Mouse (Mus musculus) adrenal gland, adult 8-10 months (tissue): ENCODE measurements at regions not wholly inside any gene's neighbourhood (a gene's known extent, or its start where the extent isn't known, plus 50 kb on each side); places are given as distances from the start of the nearest gene placed in this dataset.

Source experiments
- DNase-seq: peaks from one replicate; pipeline ENCODE4 v3.0.0; 2022

DNA sequence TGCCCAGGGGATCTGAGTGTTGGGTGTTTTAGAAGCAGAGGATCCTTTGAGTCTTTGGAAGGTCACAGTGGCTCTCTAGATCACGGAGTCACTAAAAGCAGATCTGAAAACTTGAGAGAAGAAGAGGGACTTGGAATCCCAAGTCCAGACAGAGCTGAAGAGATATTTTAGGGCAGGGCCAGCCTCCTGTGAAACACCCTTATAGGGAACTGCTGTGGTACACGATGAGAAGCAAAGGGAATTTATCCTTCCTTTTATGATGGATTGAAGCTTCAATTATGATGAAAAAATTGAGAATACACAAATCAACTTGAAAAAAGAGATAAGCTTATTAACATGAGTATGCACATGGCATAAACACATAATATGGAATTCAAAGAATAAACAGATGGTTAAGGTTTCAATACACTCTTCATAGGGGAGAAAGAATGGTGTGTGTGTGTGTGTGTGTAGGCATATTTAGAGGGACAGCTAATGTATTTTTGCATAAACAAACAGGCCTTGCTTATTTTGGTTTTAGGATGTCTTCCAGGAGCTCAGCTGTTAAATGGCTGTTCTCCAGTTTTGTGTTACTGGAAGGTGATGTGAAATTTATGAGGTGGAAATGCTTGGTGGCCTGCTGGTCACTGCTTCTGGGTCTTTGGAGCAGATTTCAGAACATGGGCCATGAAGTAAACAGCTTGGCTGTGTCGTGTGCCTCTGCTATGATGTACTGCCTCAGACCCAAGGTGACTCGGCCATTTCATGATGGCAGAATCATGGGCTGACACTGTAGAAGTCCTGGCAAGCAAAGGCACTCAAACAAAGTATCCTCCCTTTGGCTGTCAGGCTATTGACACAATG lies 190.1 kb downstream of the Phlda1 start:
- DNase-seq, result no peak

DNA sequence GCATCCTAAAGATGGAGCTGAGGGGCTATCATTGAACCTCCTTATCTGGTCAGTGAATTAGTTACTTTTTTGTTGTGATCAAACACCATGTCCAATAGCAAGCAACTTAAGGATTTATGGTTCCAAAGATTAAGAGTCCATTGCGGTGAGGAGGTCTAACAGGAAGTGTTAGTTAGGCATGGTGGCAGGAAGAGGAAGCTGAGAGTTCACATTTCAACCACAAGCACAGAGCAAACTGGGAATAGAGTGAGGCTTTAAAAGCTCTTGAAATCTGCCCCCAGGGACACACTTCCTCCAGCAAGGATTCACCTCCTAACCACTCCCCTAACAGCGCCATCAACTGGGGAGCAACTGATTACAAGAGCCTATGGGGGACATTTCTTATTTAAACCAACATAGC lies 190.9 kb downstream of the Phlda1 start:
- no peak for DNase-seq

- no peak for DNase-seq
Observed at GRCm38 (mm10) chr10:111699557-111700508, 193.7 kb downstream of the Phlda1 start.

DNA sequence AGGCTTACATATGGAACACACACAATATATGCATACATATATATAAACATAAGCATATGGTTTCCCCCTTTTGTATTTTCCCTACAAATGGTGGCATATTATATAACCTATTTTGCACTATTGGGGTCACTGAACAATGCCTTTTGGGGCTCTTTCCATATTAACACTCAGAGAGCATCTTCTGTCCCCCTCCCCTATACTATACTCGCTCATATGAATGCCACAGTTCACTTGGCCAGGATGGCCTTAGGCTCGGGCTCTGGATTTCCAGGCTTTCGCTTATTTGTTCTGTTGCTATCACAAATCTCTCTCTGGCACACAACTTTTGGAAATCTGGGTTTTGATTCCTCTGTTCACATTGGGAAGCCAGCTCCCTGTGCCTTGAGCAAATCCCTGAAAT lies 194.5 kb downstream of the Phlda1 start:
- DNase-seq, result no peak

DNA sequence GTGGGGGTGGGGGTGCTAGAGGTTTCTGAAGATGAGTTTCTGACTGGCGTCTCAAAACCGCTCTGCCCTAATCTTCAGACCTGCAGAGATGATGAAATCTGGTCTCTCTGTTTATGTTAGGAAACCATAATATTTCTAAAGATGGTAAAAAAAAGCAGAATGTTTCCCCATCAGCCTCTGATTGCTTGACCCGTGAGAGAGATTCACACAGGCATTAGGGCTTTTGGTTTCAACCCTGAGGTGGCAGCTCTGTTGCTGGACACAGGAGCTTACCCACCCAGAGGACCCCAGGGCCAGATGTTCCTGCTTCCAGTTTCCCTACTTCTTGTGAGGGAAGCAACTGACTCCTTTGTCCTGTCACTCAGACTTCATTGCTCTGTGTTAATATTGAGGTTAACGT lies 195.1 kb downstream of the Phlda1 start:
- no peak for DNase-seq

- DNase-seq, result no peak
Observed at GRCm38 (mm10) chr10:111702435-111702834, 196.3 kb downstream of the Phlda1 start.

- no peak for DNase-seq
Observed at GRCm38 (mm10) chr10:111703447-111703846, 197.4 kb downstream of the Phlda1 start.

DNA sequence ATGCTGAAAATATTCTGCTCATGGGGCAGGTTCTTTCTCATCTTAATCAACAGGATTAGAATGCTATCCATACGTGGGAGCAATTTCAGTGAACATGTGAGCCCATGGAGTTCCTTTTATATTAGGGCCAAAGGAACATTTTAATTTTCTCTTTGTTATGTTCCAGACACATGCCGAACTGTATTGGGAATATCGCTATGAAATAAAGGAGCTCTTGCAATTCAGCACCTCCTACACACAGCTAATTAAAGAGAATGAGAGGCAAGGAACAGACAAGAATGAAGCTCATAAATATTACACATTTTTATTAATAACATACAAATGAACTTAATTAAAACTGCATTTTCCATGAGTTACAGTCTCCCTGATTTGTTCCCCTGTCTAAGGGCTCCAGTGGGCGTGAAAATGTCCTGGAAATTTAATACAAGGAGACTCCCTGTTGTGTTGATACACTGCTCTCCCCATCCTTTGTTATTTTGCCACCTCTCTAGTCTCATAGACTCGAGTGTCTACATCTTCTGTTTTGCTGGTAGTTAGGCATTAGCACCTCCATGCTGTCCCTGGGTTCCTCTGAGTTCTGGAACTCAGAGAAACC lies 205.5 kb downstream of the Phlda1 start:
- DNase-seq, result no peak

GRCm38 (mm10) chr10:111712991-111713390 lies 206.9 kb downstream of the Phlda1 start:
- no peak for DNase-seq

DNA sequence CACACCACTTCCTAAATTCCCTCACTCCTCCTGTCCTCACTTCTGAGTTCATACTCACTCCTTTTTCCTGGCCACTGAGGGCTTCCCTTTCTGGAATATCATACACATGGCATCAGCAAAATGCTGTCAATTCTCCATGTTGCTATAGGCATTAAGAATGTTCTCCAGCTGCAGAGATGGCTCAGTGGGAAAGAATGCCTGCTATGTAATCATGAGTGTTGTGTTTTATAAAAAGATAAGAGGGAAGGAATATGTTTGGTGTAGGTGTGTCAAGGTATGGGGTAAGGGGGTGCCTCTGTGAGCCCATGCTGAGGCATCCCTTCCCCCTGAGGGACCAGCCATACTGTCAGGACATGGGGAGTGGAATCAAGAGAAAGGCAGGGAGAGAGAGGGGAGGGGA lies 207.6 kb downstream of the Phlda1 start:
- DNase-seq, result no peak

DNA sequence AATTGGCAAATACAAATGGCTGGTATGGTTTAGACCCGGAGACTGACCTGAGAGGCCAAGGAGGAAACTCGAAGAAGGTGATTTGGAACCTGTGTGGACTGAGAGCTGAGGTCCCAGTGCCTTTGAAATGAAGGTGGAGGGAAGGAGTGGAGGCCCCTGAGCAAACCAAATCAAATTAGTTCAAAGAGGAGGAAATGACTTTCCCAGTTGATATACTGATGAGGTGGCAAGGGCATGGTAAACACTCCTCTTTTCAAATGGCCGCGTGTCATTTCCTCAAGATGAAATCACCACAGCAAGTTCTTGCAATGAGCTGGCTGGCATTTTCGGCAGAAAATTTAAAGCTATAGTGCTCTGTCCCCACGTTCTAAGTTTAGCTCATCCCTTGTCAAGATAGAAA lies 209.1 kb downstream of the Phlda1 start:
- no peak for DNase-seq

DNA sequence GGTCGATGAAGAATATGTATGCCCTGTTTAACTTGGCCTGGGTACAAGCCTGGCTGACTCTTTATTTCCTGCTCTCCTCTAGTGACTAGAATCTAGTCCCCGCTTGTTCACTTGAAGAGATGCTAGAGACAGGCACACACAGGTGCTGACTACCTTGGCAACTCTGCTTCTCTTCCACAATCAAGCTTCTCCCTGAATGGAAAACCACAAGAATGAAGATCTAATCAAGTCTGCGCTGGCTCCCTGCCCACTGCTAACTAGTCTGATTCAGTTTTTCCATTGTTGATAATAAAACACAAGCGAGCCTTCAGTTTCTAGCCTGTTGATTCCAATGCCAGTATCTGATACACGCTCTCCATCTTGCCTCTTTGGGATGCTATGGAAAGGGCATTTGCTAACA lies 213.5 kb downstream of the Phlda1 start:
- DNase-seq, result peak; percentile 45

GRCm38 (mm10) chr10:111721068-111721467 lies 215.0 kb downstream of the Phlda1 start:
- no peak for DNase-seq

DNA sequence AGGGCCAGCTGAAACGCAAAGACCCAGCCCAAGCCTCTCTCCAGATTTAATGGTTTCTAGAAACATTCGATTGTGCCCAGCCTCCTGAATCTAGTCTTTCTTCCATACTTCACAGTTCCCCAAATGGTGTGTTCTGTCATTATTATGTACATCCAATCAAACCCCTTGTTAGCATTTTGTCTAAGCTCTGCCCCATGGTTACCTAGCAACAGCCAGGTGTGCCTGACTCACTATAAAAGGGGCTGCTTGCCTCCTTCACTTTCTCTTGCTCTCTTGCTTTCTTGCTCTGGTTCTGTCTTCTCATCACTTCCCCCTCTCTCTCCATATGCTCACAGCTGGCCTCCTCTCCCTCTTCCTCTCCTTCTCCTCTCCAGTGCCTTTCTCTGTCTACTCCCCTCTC lies 217.8 kb downstream of the Phlda1 start:
- no peak for DNase-seq

- DNase-seq, result peak; percentile 56
Observed at GRCm38 (mm10) chr10:111724574-111725414, 218.7 kb downstream of the Phlda1 start.

DNA sequence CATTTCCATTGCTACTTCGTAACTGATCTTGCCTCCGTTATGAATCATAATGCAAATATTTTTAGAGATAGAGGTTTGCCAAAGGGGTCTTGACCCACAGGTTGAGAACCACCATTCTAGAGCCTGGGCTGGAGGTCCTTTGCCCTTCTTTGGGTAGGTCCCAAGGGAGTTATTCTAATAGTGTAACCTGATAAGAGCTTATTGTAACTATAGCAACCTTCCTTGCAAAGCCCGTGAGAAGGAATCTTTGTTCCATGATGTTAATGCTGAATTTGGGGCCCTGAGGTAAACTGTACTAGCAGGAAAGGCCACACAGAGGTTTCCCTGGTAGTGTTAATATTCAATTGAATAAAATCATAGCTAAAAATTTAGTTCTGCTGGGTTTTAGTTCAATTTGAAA lies 229.9 kb downstream of the Phlda1 start:
- DNase-seq, result no peak

DNA sequence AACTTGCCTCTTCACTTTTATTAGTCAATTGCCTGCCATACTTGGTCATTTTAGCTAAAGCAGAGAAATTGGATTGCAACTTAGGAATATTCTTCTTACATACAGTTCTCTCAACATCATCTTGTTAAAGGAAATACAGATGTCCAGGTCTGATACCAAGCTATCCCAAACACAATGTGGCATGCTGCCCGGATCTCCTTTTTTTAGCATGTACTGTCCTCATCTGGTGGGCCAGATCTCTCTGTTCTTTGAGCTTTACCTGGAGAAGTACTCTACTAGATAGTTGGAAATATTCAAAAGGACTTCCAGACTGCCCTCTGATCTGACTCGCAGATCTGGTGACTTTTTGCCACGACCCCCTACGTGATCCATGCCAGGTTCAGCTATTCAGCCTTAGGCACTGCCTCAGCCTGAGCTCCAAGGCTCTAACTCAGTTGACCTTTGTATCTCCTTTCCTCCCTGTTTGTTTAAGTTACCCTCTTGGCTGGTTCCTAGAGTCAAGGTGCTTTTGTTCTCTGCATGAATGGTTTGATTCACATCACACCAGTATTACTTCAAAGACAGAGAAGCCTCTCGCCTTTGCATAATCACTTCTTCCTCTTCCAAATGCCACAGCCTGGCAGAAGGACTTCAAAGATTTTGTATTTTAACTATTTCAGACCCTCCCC lies 232.9 kb upstream of the Krr1 start:
- no peak for DNase-seq

DNA sequence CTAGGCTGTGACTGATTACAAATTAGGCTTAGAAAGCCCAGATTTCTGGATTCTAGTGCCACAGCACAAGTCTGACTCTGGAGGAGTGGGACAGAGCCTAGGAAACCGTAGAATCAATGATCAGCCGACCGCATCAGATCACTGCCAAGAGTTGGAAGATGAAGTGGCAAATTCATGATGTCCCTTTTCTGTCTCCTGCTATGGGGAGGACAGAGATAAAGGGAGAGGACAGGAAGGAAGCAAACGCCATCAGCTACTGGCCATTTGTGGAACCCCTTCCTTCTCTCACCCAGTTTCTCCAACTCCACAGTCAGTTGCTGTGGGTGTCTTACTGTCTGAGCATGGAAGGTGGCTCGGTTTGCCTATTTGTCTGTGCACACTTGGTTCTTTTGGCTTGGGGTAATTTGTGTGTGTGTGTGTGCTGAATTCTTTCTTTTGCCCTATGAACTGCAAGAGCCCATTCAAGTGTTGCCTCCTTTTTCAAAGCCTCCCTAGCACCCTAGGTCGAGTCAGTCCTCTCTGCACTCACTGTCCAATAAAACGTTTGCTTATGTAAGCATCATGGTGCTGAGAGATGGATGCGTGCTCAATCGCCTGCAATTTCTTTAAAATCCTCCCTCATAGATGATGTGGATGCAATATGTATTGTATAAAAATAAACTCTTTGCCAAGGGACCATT lies 231.7 kb upstream of the Krr1 start:
- DNase-seq, result no peak

GRCm38 (mm10) chr10:111741301-111741945 lies 231.0 kb upstream of the Krr1 start:
- DNase-seq, result no peak

- DNase-seq, result no peak
Observed at GRCm38 (mm10) chr10:111743291-111743690, 229.2 kb upstream of the Krr1 start.
